Mouse (Mus musculus) brain, embryonic 14.5 days (tissue): ENCODE measurements around the gene Rnf41.

Experiments used
- CTCF ChIP-seq: fragments of 200-500 bp; IDR thresholded peaks from 2 replicates; pipeline ENCODE4 v1.5.1; 2012; ENCODE audit warnings: inconsistent platforms, mild to moderate bottlenecking, moderate library complexity, borderline replicate concordance; ENCODE audit not compliant: insufficient read depth, insufficient read length; ENCODE audit errors: extremely low read depth
- POLR2A ChIP-seq: fragments of 200-500 bp; IDR thresholded peaks from 2 replicates; pipeline ENCODE4 v1.6.1; 2012; ENCODE audit warnings: mild to moderate bottlenecking, inconsistent platforms, borderline replicate concordance; ENCODE audit not compliant: poor library complexity, insufficient read depth, insufficient read length, severe bottlenecking; ENCODE audit errors: extremely low read depth

DNA sequence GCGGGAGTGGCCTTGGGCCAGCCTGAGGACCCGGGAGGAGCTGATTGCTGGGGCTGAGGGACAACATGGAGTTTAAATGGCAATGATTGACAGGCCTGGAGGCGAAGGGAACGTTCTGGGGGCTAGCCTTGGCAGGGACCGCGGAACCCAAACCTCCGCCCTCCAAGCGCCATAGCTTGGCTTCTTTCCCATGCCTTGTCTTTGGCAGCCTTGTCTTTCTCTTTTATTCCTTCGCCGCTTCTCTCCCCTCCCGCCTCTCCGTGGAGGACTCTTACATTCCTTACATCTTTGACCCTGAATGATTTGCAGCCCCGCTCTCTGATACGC, 561 bp downstream of the Rnf41 start:
- TF ChIP-seq CTCF, result no peak
- TF ChIP-seq POLR2A, result no peak
